Mouse (Mus musculus): ENCODE results near the gene Ap2a2. TPM values are rescaled to one million over a fixed set of nuclear protein-coding genes. Genes with fewer than 3 reads are reported as not detected.

Gene Ap2a2
- 78.4 TPM in 2 replicates for polyA plus RNA-seq (2015; fragmentation: Nextera tagmentation; extraction: Ambion mirVana)

GRCm38 (mm10) chr7:141561682-141562391, at the start of gene Ap2a2:
Gene Ap2a2 (plus strand): TSS chr7:141562173.
- Histone ChIP-seq H3K9ac (peak within 1 kb of the TSS; percentile 98), H3K36me3 (no peaks in the 10 kb centered on the region), H3K9me3 (no peaks in the 10 kb centered on the region), H3K4me2 (peak within 1 kb of the TSS; percentile 94), H3K27ac (peak within 1 kb of the TSS; percentile 90), H3K4me1 (peaks cover 22% of the 10 kb centered on the region), H3K27me3 (replicated peaks) (no peaks in the 10 kb centered on the region), H3K4me3 (replicated peaks) (peak within 1 kb of the TSS; percentile 100)
- under 1% methylated on average over 68 of the region's 72 CpGs for WGBS
- ATAC-seq (ENCODE audit: insufficient read depth, low FRiP score, low read depth) = peak; percentile 94

GRCm38 (mm10) chr7:141517638-141518037, 44.3 kb upstream of the Ap2a2 start:
- no peak overlapping the region for H3K4me3 ChIP-seq (replicated peaks)
- H3K27ac ChIP-seq = no peak overlapping the region
- no peak for ATAC-seq (ENCODE audit: insufficient read depth, low FRiP score, low read depth)
- 88% methylated on average over 4 of the region's 4 CpGs for WGBS
- no peak overlapping the region for H3K4me2 ChIP-seq
- no peak overlapping the region for H3K9ac ChIP-seq
- peaks cover 17% of the 10 kb centered on the region; the same call in 1 of the 2 replicates for H3K36me3 ChIP-seq
- no peaks in the 10 kb centered on the region for H3K27me3 ChIP-seq (replicated peaks)
- no peaks in the 10 kb centered on the region for H3K9me3 ChIP-seq
- no peaks in the 10 kb centered on the region for H3K4me1 ChIP-seq

GRCm38 (mm10) chr7:141518296-141518695, 43.7 kb upstream of the Ap2a2 start:
- no peak overlapping the region for H3K4me3 ChIP-seq (replicated peaks)
- H3K36me3 ChIP-seq = peaks cover 15% of the 10 kb centered on the region; the same call in 1 of the 2 replicates
- no peaks in the 10 kb centered on the region for H3K9me3 ChIP-seq
- H3K4me2 ChIP-seq = no peak overlapping the region
- WGBS = 88% methylated on average over 5 of the region's 5 CpGs
- no peak overlapping the region for H3K9ac ChIP-seq
- no peak for ATAC-seq (ENCODE audit: insufficient read depth, low FRiP score, low read depth)
- H3K4me1 ChIP-seq = no peaks in the 10 kb centered on the region
- no peaks in the 10 kb centered on the region for H3K27me3 ChIP-seq (replicated peaks)
- H3K27ac ChIP-seq = no peak overlapping the region

GRCm38 (mm10) chr7:141518926-141519325, 43.0 kb upstream of the Ap2a2 start:
- ATAC-seq (ENCODE audit: insufficient read depth, low FRiP score, low read depth) = peak; percentile 37; the same call in 1 of the 2 replicates
- Histone ChIP-seq H3K27ac (no peak overlapping the region), H3K36me3 (peaks cover 9% of the 10 kb centered on the region; the same call in 1 of the 2 replicates), H3K4me2 (no peak overlapping the region), H3K4me3 (replicated peaks) (no peak overlapping the region), H3K9ac (no peak overlapping the region), H3K4me1 (no peaks in the 10 kb centered on the region), H3K27me3 (replicated peaks) (no peaks in the 10 kb centered on the region), H3K9me3 (no peaks in the 10 kb centered on the region)
- 76% methylated on average over 3 of the region's 3 CpGs for WGBS

GRCm38 (mm10) chr7:141519795-141520194, 42.2 kb upstream of the Ap2a2 start:
- Histone ChIP-seq H3K9me3 (no peaks in the 10 kb centered on the region), H3K27me3 (replicated peaks) (no peaks in the 10 kb centered on the region), H3K9ac (no peak overlapping the region), H3K4me1 (no peaks in the 10 kb centered on the region), H3K36me3 (0 out of 2 replicates have a peak, but pooled peaks cover 8% of the 10 kb centered on the region), H3K27ac (no peak overlapping the region), H3K4me3 (replicated peaks) (no peak overlapping the region), H3K4me2 (no peak overlapping the region)
- ATAC-seq (ENCODE audit: insufficient read depth, low FRiP score, low read depth) = no peak
- 71% methylated on average over 1 of the region's 1 CpGs for WGBS

- WGBS = 53% methylated on average over 4 of the region's 4 CpGs
- Histone ChIP-seq H3K36me3 (0 out of 2 replicates have a peak, but pooled peaks cover 4% of the 10 kb centered on the region), H3K4me3 (replicated peaks) (no peak overlapping the region), H3K27me3 (replicated peaks) (no peaks in the 10 kb centered on the region), H3K4me1 (no peaks in the 10 kb centered on the region), H3K27ac (no peak overlapping the region), H3K4me2 (no peak overlapping the region), H3K9me3 (no peaks in the 10 kb centered on the region), H3K9ac (no peak overlapping the region)
- ATAC-seq (ENCODE audit: insufficient read depth, low FRiP score, low read depth) = no peak
Observed at GRCm38 (mm10) chr7:141523007-141523406, 39.0 kb upstream of the Ap2a2 start.

- Histone ChIP-seq H3K4me1 (no peaks in the 10 kb centered on the region), H3K4me2 (no peak overlapping the region), H3K9ac (no peak overlapping the region), H3K27me3 (replicated peaks) (no peaks in the 10 kb centered on the region), H3K9me3 (no peaks in the 10 kb centered on the region), H3K36me3 (peaks cover 8% of the 10 kb centered on the region; the same call in 1 of the 2 replicates), H3K27ac (no peak overlapping the region), H3K4me3 (replicated peaks) (no peak overlapping the region)
- no peak for ATAC-seq (ENCODE audit: insufficient read depth, low FRiP score, low read depth)
- 84% methylated on average over 4 of the region's 4 CpGs for WGBS
Observed at GRCm38 (mm10) chr7:141524271-141524670, 37.7 kb upstream of the Ap2a2 start.

GRCm38 (mm10) chr7:141524760-141525579, 37.0 kb upstream of the Ap2a2 start:
- no peak overlapping the region for H3K4me2 ChIP-seq
- no peak overlapping the region for H3K27ac ChIP-seq
- 44% methylated on average over 6 of the region's 6 CpGs for WGBS
- H3K27me3 ChIP-seq (replicated peaks) = no peaks in the 10 kb centered on the region
- no peak overlapping the region for H3K4me3 ChIP-seq (replicated peaks)
- H3K4me1 ChIP-seq = no peaks in the 10 kb centered on the region
- peaks cover 15% of the 10 kb centered on the region for H3K36me3 ChIP-seq
- no peaks in the 10 kb centered on the region for H3K9me3 ChIP-seq
- ATAC-seq (ENCODE audit: insufficient read depth, low FRiP score, low read depth) = peak; percentile 83
- no peak overlapping the region for H3K9ac ChIP-seq

GRCm38 (mm10) chr7:141525580-141525925, 36.4 kb upstream of the Ap2a2 start:
- no peak overlapping the region for H3K4me3 ChIP-seq (replicated peaks)
- no peaks in the 10 kb centered on the region for H3K27me3 ChIP-seq (replicated peaks)
- H3K4me2 ChIP-seq = no peak overlapping the region
- no peak overlapping the region for H3K9ac ChIP-seq
- H3K27ac ChIP-seq = no peak overlapping the region
- WGBS = 84% methylated on average over 4 of the region's 4 CpGs
- H3K4me1 ChIP-seq = no peaks in the 10 kb centered on the region
- no peak for ATAC-seq (ENCODE audit: insufficient read depth, low FRiP score, low read depth)
- no peaks in the 10 kb centered on the region for H3K9me3 ChIP-seq
- peaks cover 20% of the 10 kb centered on the region for H3K36me3 ChIP-seq

- H3K27ac ChIP-seq = no peak overlapping the region
- peaks cover 21% of the 10 kb centered on the region for H3K4me1 ChIP-seq
- no peak overlapping the region for H3K9ac ChIP-seq
- H3K4me3 ChIP-seq (replicated peaks) = no peak overlapping the region
- WGBS = 71% methylated on average over 1 of the region's 1 CpGs
- no peaks in the 10 kb centered on the region for H3K27me3 ChIP-seq (replicated peaks)
- ATAC-seq (ENCODE audit: insufficient read depth, low FRiP score, low read depth) = no peak
- H3K9me3 ChIP-seq = no peaks in the 10 kb centered on the region
- H3K4me2 ChIP-seq = no peak overlapping the region
- 0 out of 2 replicates have a peak, but pooled peaks cover 4% of the 10 kb centered on the region for H3K36me3 ChIP-seq
Observed at GRCm38 (mm10) chr7:141535570-141535969, 26.4 kb upstream of the Ap2a2 start.

GRCm38 (mm10) chr7:141538852-141539555, 23.0 kb upstream of the Ap2a2 start:
- peaks cover 21% of the 10 kb centered on the region for H3K4me1 ChIP-seq
- peak overlapping the region; percentile 76 for H3K4me2 ChIP-seq
- peak overlapping the region; percentile 76 for H3K4me3 ChIP-seq (replicated peaks)
- no peaks in the 10 kb centered on the region for H3K27me3 ChIP-seq (replicated peaks)
- H3K9me3 ChIP-seq = no peaks in the 10 kb centered on the region
- peak; percentile 18 for ATAC-seq (ENCODE audit: insufficient read depth, low FRiP score, low read depth)
- 7% methylated on average over 18 of the region's 18 CpGs for WGBS
- peak overlapping the region; percentile 45 for H3K9ac ChIP-seq
- H3K27ac ChIP-seq = peak overlapping the region; percentile 88
- H3K36me3 ChIP-seq = no peaks in the 10 kb centered on the region
